Mouse (Mus musculus) embryonic facial prominence, embryonic 11.5 days (tissue): Measurements from ENCODE around the gene Gm21876. TPM values are rescaled to one million over a fixed set of nuclear protein-coding genes. Genes with fewer than 3 reads are reported as not detected.
"Not testable (repeated sequence)": the region's sequence is repeated elsewhere in the genome, so short reads cannot be mapped to it uniquely, and the experiment has no call there.

Experiments used
- ATAC-seq: fragments of 200-750 bp; cut with Nextera tagmentation; replicated peaks from 2 replicates; pipeline ENCODE4 v1.8.0; 2017; ENCODE audit warnings: low read depth; ENCODE audit not compliant: insufficient number of reproducible peaks, low FRiP score, low TSS enrichment
- DNase-seq: peaks from one replicate; pipeline ENCODE4 v3.0.0-alpha.2; 2015; ENCODE audit warnings: low spot score
- H3K27ac ChIP-seq: fragments of 300-500 bp; sonication (generic); replicated peaks from 2 replicates; pipeline ENCODE4 v1.5.1; 2014; ENCODE audit warnings: mild to moderate bottlenecking, low read depth, low read length, control low read depth
- H3K27me3 ChIP-seq: fragments of 300-500 bp; sonication (generic); 2 replicates; pipeline ENCODE4 v1.6.1; 2014; ENCODE audit warnings: mild to moderate bottlenecking, low read length, moderate library complexity, mixed read lengths; ENCODE audit not compliant: control insufficient read depth, insufficient read depth
- H3K36me3 ChIP-seq: fragments of 300-500 bp; sonication (generic); replicated peaks from 2 replicates; pipeline ENCODE4 v1.6.1; 2014; ENCODE audit warnings: low read depth, mild to moderate bottlenecking, low read length, moderate library complexity, mixed read lengths; ENCODE audit not compliant: control insufficient read depth, insufficient read depth
- H3K4me1 ChIP-seq: fragments of 300-500 bp; sonication (generic); 2 replicates; pipeline ENCODE4 v1.6.1; 2014; ENCODE audit warnings: low read length, mixed read lengths; ENCODE audit not compliant: control insufficient read depth, insufficient read depth
- H3K4me2 ChIP-seq: fragments of 300-500 bp; sonication (generic); 2 replicates; pipeline ENCODE4 v1.6.1; 2014; ENCODE audit warnings: low read depth, mild to moderate bottlenecking, control low read depth, low read length, moderate library complexity
- H3K4me3 ChIP-seq: fragments of 300-500 bp; sonication (generic); 2 replicates; pipeline ENCODE4 v1.5.1; 2014; ENCODE audit warnings: low read depth, low read length, control low read depth
- H3K9ac ChIP-seq: fragments of 300-500 bp; sonication (generic); replicated peaks from 2 replicates; pipeline ENCODE4 v1.6.1; 2014; ENCODE audit warnings: mild to moderate bottlenecking, control low read depth, low read length
- H3K9me3 ChIP-seq: fragments of 300-500 bp; sonication (generic); replicated peaks from 2 replicates; pipeline ENCODE4 v1.6.1; 2016; ENCODE audit warnings: mild to moderate bottlenecking, low read length, inconsistent platforms, mixed read lengths; ENCODE audit not compliant: control insufficient read depth
- WGBS: fragments of 180-500 bp; shearing (Covaris S2); extraction: QIAGEN DNeasy Blood & Tissue Kit; methylation state at CpG from one replicate; pipeline ENCODE4 v1.1.7; 2014; 5-methylcytosine and 5-hydroxymethylcytosine counted together
- polyA plus RNA-seq: library from polyadenylated mRNA; unstranded; fragments of >200 nt; fragmentation: Nextera tagmentation; extraction: Ambion mirVana; gene quantifications from 2 replicates; pipeline ENCODE4 v1.2.1, GENCODE M21; 2014

The Gm21876 gene
- not detected in 2 replicates for polyA plus RNA-seq

- Histone ChIP-seq H3K9ac (no peak within 1 kb of the TSS), H3K9me3 (no peaks in the 10 kb centered on the region), H3K27ac (no peak within 1 kb of the TSS), H3K27me3 (no peaks in the 10 kb centered on the region), H3K4me1 (no peaks in the 10 kb centered on the region), H3K4me2 (no peak within 1 kb of the TSS), H3K4me3 (no peak within 1 kb of the TSS), H3K36me3 (no peaks in the 10 kb centered on the region)
- DNase-seq: no peak
- ATAC-seq: no peak
- WGBS: 75% methylated on average over 3 of the region's 3 CpGs
These were observed at the start of gene Gm21876 for GRCm38 (mm10) chrX:21175553-21175952. Gm21876 (minus strand) TSS chrX:21175653.

GRCm38 (mm10) chrX:21220422-21220821, 45.0 kb upstream of the Gm21876 start:
- H3K4me1 ChIP-seq: no peaks in the 10 kb centered on the region
- H3K9ac ChIP-seq: no peak overlapping the region
- no peaks in the 10 kb centered on the region for H3K27me3 ChIP-seq
- H3K27ac ChIP-seq: no peak overlapping the region
- ATAC-seq (no peak), DNase-seq (no peak)
- 80% methylated on average over 3 of the region's 3 CpGs for WGBS
- no peaks in the 10 kb centered on the region for H3K36me3 ChIP-seq
- no peak overlapping the region for H3K4me3 ChIP-seq
- no peaks in the 10 kb centered on the region for H3K9me3 ChIP-seq
- H3K4me2 ChIP-seq: no peak overlapping the region

- not testable (repeated sequence) for ATAC-seq
- 95% methylated on average over 24 of the region's 25 CpGs for WGBS
These were observed 28.8 kb downstream of the Gm21876 start for GRCm38 (mm10) chrX:21146675-21147074.

More at GRCm38 (mm10) chrX:21146675-21147074, 28.8 kb downstream of the Gm21876 start:
- not testable (repeated sequence) for H3K9me3 ChIP-seq, H3K9ac ChIP-seq, H3K36me3 ChIP-seq, H3K4me1 ChIP-seq, H3K27me3 ChIP-seq, H3K4me2 ChIP-seq, H3K4me3 ChIP-seq, DNase-seq, H3K27ac ChIP-seq

Other genes starting within 250 kb of the Gm21876 start
- 2.1 and 3.4 TPM in 2 replicates for gene Cfp, start 244.1 kb downstream of the Gm21876 start, polyA plus RNA-seq
- gene Elk1, start 225.0 kb downstream of the Gm21876 start, polyA plus RNA-seq: 8.2 and 8.4 TPM in 2 replicates
- 54.9 and 55.0 TPM in 2 replicates for gene Uxt, start 213.6 kb downstream of the Gm21876 start, polyA plus RNA-seq
- 6.4 and 6.7 TPM in 2 replicates for gene Zfp182, start 113.3 kb downstream of the Gm21876 start, polyA plus RNA-seq
- gene Spaca5, start 107.2 kb downstream of the Gm21876 start, polyA plus RNA-seq: not detected in 2 replicates
- 3.2 and 3.3 TPM in 2 replicates for gene Zfp300, start 86.1 kb downstream of the Gm21876 start, polyA plus RNA-seq
- gene Ssxa1, start 59.8 kb downstream of the Gm21876 start, polyA plus RNA-seq: not detected in 2 replicates